Mouse (Mus musculus): ENCODE results near the gene Chpf.

Gene Chpf

GRCm38 (mm10) chr1:75442171-75442570 is 36.9 kb downstream of the Chpf start:
- DNase-seq (ENCODE audit: low spot score in 2 of 2): no peak

- DNase-seq (ENCODE audit: low spot score in 2 of 2): no peak
Observed at GRCm38 (mm10) chr1:75441471-75441996, 37.6 kb downstream of the Chpf start.

- no peak for DNase-seq (ENCODE audit: low spot score in 2 of 2)
Observed at GRCm38 (mm10) chr1:75440661-75441060, 38.4 kb downstream of the Chpf start.

GRCm38 (mm10) chr1:75438782-75439181 is 40.3 kb downstream of the Chpf start:
- no peak for DNase-seq (ENCODE audit: low spot score in 2 of 2)

GRCm38 (mm10) chr1:75435475-75436328 is 43.4 kb downstream of the Chpf start, which contains the start of gene Gmppa:
Gene Gmppa (plus strand): TSS chr1:75435930.
- peak in 1 of 2 experiments; percentile 45 for DNase-seq (ENCODE audit: low spot score in 2 of 2)

GRCm38 (mm10) chr1:75425796-75426471 is 53.2 kb downstream of the Chpf start:
- no peak for DNase-seq (ENCODE audit: low spot score in 2 of 2)

Measured in spleen, postnatal 14 days (tissue).